Mouse (Mus musculus): ENCODE results near the gene Mrtfb.

DNA sequence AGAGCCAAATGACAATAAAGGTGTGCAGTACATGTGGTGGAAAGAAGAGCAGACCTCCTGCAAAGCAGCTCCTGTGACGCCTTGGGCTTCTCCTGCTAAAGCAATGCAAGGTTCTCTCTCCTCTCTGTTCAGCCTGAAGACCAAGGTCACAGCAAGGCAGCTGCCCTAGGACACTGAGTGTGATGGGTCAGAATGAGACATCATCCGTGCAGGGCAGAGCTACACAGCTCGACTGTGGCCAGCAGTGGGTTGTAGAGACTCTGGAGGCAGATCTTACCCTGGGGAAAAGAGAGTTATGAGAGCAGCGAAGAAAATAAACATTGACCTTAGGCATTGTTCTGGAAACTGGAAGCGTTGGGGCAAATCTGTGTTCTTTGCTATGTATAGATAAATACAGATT, 98.2 kb downstream of the Mrtfb start:
- no peak for TF ChIP-seq CTCF (IDR thresholded peaks at IDR 0.05; ENCODE audit: low read depth, low read length)
- TF ChIP-seq TAL1 (conservative IDR thresholded peaks at IDR 0.05; ENCODE audit: low read depth, low read length), result no peak
- TF ChIP-seq GATA1 (IDR thresholded peaks at IDR 0.05; ENCODE audit: borderline replicate concordance, low read length), result no peak
- no peak for TF ChIP-seq GATA2 (IDR thresholded peaks at IDR 0.05; ENCODE audit: borderline replicate concordance, low read depth, low read length)
